Mouse (Mus musculus) kidney, embryonic 15.5 days (tissue): ENCODE measurements around the gene Tlcd1. TPM values are rescaled to one million over a fixed set of nuclear protein-coding genes. Genes with fewer than 3 reads are reported as not detected.
A peak's percentile ranks its signal among the peaks of the same experiment; 100 is the strongest.
"Not testable (repeated sequence)": the region's sequence is repeated elsewhere in the genome, so short reads cannot be mapped to it uniquely, and the experiment has no call there.

Experiments used
- ATAC-seq: fragments of 200-750 bp; cut with Nextera tagmentation; replicated peaks from 2 replicates; pipeline ENCODE4 v1.8.0; 2017; ENCODE audit warnings: moderate TSS enrichment; ENCODE audit not compliant: low FRiP score
- H3K27ac ChIP-seq: fragments of 300-500 bp; sonication (generic); 2 replicates; pipeline ENCODE4 v1.5.1; 2015; ENCODE audit warnings: mild to moderate bottlenecking, inconsistent platforms
- H3K27me3 ChIP-seq: fragments of 300-500 bp; sonication (generic); 2 replicates; pipeline ENCODE4 v1.6.1; 2015; ENCODE audit warnings: inconsistent platforms
- H3K36me3 ChIP-seq: fragments of 300-500 bp; sonication (generic); 2 replicates; pipeline ENCODE4 v1.6.1; 2015; ENCODE audit warnings: inconsistent platforms
- H3K4me1 ChIP-seq: fragments of 300-500 bp; sonication (generic); 2 replicates; pipeline ENCODE4 v1.6.1; 2015; ENCODE audit warnings: inconsistent platforms
- H3K4me2 ChIP-seq: fragments of 300-500 bp; sonication (generic); 2 replicates; pipeline ENCODE4 v1.6.1; 2015; ENCODE audit warnings: moderate library complexity, mild to moderate bottlenecking, inconsistent platforms
- H3K4me3 ChIP-seq: fragments of 300-500 bp; sonication (generic); replicated peaks from 2 replicates; pipeline ENCODE4 v1.5.1; 2015; ENCODE audit warnings: mild to moderate bottlenecking, inconsistent platforms
- H3K9ac ChIP-seq: fragments of 300-500 bp; sonication (generic); 2 replicates; pipeline ENCODE4 v1.6.1; 2015; ENCODE audit warnings: mild to moderate bottlenecking, inconsistent platforms
- H3K9me3 ChIP-seq: fragments of 300-500 bp; sonication (generic); replicated peaks from 2 replicates; pipeline ENCODE4 v1.6.1; 2016; ENCODE audit warnings: inconsistent platforms
- WGBS: fragments of 180-500 bp; shearing (Covaris S2); methylation state at CpG from one replicate; pipeline ENCODE4 v1.1.7; 2015; ENCODE audit warnings: mixed read lengths; 5-methylcytosine and 5-hydroxymethylcytosine counted together
- polyA plus RNA-seq: library from polyadenylated mRNA; unstranded; fragments of >200 nt; fragmentation: Nextera tagmentation; extraction: Ambion mirVana; gene quantifications from 2 replicates; pipeline ENCODE4 v1.2.1, GENCODE M21; 2015

The Tlcd1 gene
- polyA plus RNA-seq, result 28.7 and 31.8 TPM in 2 replicates

- WGBS, result 1% methylated on average over 32 of the region's 32 CpGs
- peak; percentile 27 for ATAC-seq
- H3K27me3 ChIP-seq, result no peaks in the 10 kb centered on the region
- H3K4me2 ChIP-seq, result peak within 1 kb of the TSS; percentile 94
- H3K4me1 ChIP-seq, result peaks cover 63% of the 10 kb centered on the region
- H3K27ac ChIP-seq, result peak within 1 kb of the TSS; percentile 99
- H3K9ac ChIP-seq, result peak within 1 kb of the TSS; percentile 81
- no peaks in the 10 kb centered on the region for H3K9me3 ChIP-seq
- H3K36me3 ChIP-seq, result peaks cover 32% of the 10 kb centered on the region
- peak within 1 kb of the TSS; percentile 66 for H3K4me3 ChIP-seq
Observed at GRCm38 (mm10) chr11:78176402-78176862, at the start of gene Tlcd1, which contains the start of gene Nek8. TSS of gene Tlcd1 (plus strand) at chr11:78176711. TSS of gene Nek8 (minus strand) at chr11:78176675.

GRCm38 (mm10) chr11:78126739-78127138, 49.8 kb upstream of the Tlcd1 start:
- Histone ChIP-seq H3K4me3 (no peak overlapping the region), H3K4me1 (peaks cover 23% of the 10 kb centered on the region), H3K36me3 (no peaks in the 10 kb centered on the region), H3K27ac (no peak overlapping the region), H3K4me2 (no peak overlapping the region), H3K9me3 (no peaks in the 10 kb centered on the region), H3K27me3 (no peaks in the 10 kb centered on the region), H3K9ac (no peak overlapping the region)
- ATAC-seq, result no peak
- 67% methylated on average over 4 of the region's 4 CpGs for WGBS

GRCm38 (mm10) chr11:78129458-78129857, 47.1 kb upstream of the Tlcd1 start:
- H3K9me3 ChIP-seq, result no peaks in the 10 kb centered on the region
- H3K27me3 ChIP-seq, result no peaks in the 10 kb centered on the region

GRCm38 (mm10) chr11:78133915-78134314, 42.6 kb upstream of the Tlcd1 start:
- H3K4me3 ChIP-seq, result no peak overlapping the region
- no peak for ATAC-seq

More at GRCm38 (mm10) chr11:78129458-78129857, 47.1 kb upstream of the Tlcd1 start:
- H3K27ac ChIP-seq, result no peak overlapping the region
- H3K9ac ChIP-seq, result no peak overlapping the region
- H3K4me2 ChIP-seq, result no peak overlapping the region
- peaks cover 23% of the 10 kb centered on the region for H3K4me1 ChIP-seq
- no peak overlapping the region for H3K4me3 ChIP-seq
- H3K36me3 ChIP-seq, result no peaks in the 10 kb centered on the region
- WGBS, result 60% methylated on average over 8 of the region's 8 CpGs
- no peak for ATAC-seq

GRCm38 (mm10) chr11:78134344-78134743, 42.2 kb upstream of the Tlcd1 start:
- no peak overlapping the region for H3K4me3 ChIP-seq
- no peak for ATAC-seq
- WGBS, result 74% methylated on average over 3 of the region's 3 CpGs
- no peak overlapping the region for H3K27ac ChIP-seq
- H3K9me3 ChIP-seq, result no peaks in the 10 kb centered on the region
- H3K4me2 ChIP-seq, result no peak overlapping the region
- no peaks in the 10 kb centered on the region for H3K4me1 ChIP-seq
- H3K27me3 ChIP-seq, result no peaks in the 10 kb centered on the region
- H3K9ac ChIP-seq, result no peak overlapping the region
- no peaks in the 10 kb centered on the region for H3K36me3 ChIP-seq

More at GRCm38 (mm10) chr11:78133915-78134314, 42.6 kb upstream of the Tlcd1 start:
- H3K9me3 ChIP-seq, result no peaks in the 10 kb centered on the region
- WGBS, result 87% methylated on average over 6 of the region's 6 CpGs
- no peaks in the 10 kb centered on the region for H3K36me3 ChIP-seq
- H3K4me1 ChIP-seq, result no peaks in the 10 kb centered on the region
- no peak overlapping the region for H3K9ac ChIP-seq
- no peak overlapping the region for H3K4me2 ChIP-seq
- no peak overlapping the region for H3K27ac ChIP-seq
- no peaks in the 10 kb centered on the region for H3K27me3 ChIP-seq

GRCm38 (mm10) chr11:78135314-78135713, 41.2 kb upstream of the Tlcd1 start:
- not testable (repeated sequence) for H3K9ac ChIP-seq, H3K9me3 ChIP-seq, H3K4me1 ChIP-seq, H3K4me3 ChIP-seq, H3K27me3 ChIP-seq, ATAC-seq, H3K36me3 ChIP-seq, H3K27ac ChIP-seq, H3K4me2 ChIP-seq
- 69% methylated on average over 7 of the region's 7 CpGs for WGBS

- Histone ChIP-seq H3K4me1 (no peaks in the 10 kb centered on the region), H3K9me3 (no peaks in the 10 kb centered on the region), H3K27me3 (no peaks in the 10 kb centered on the region), H3K36me3 (no peaks in the 10 kb centered on the region), H3K9ac (no peak overlapping the region), H3K4me2 (no peak overlapping the region), H3K27ac (no peak overlapping the region), H3K4me3 (no peak overlapping the region)
- no peak for ATAC-seq
- WGBS, result 95% methylated on average over 1 of the region's 1 CpGs
Observed at GRCm38 (mm10) chr11:78136132-78136531, 40.4 kb upstream of the Tlcd1 start.

- no peaks in the 10 kb centered on the region for H3K36me3 ChIP-seq
- H3K4me2 ChIP-seq, result no peak overlapping the region
- H3K4me3 ChIP-seq, result no peak overlapping the region
- no peaks in the 10 kb centered on the region for H3K4me1 ChIP-seq
- no peak overlapping the region for H3K9ac ChIP-seq
- ATAC-seq, result no peak
- no peaks in the 10 kb centered on the region for H3K27me3 ChIP-seq
- H3K9me3 ChIP-seq, result no peaks in the 10 kb centered on the region
- H3K27ac ChIP-seq, result no peak overlapping the region
- 85% methylated on average over 4 of the region's 4 CpGs for WGBS
Observed at GRCm38 (mm10) chr11:78137584-78137983, 38.9 kb upstream of the Tlcd1 start.

GRCm38 (mm10) chr11:78138023-78138422, 38.5 kb upstream of the Tlcd1 start:
- Histone ChIP-seq H3K4me1 (no peaks in the 10 kb centered on the region), H3K9ac (no peak overlapping the region), H3K36me3 (peaks cover 2% of the 10 kb centered on the region), H3K27ac (no peak overlapping the region), H3K4me3 (no peak overlapping the region), H3K4me2 (no peak overlapping the region), H3K27me3 (no peaks in the 10 kb centered on the region), H3K9me3 (no peaks in the 10 kb centered on the region)
- ATAC-seq, result no peak
- 89% methylated on average over 3 of the region's 3 CpGs for WGBS

GRCm38 (mm10) chr11:78140665-78141064, 35.8 kb upstream of the Tlcd1 start:
- Histone ChIP-seq H3K36me3 (peaks cover 29% of the 10 kb centered on the region), H3K4me2 (no peak overlapping the region), H3K27me3 (no peaks in the 10 kb centered on the region), H3K9ac (no peak overlapping the region), H3K4me1 (no peaks in the 10 kb centered on the region), H3K9me3 (no peaks in the 10 kb centered on the region), H3K27ac (no peak overlapping the region), H3K4me3 (no peak overlapping the region)
- no peak for ATAC-seq
- 78% methylated on average over 5 of the region's 5 CpGs for WGBS

- no peak overlapping the region for H3K4me3 ChIP-seq
- peaks cover 54% of the 10 kb centered on the region for H3K36me3 ChIP-seq
- no peak overlapping the region for H3K9ac ChIP-seq
- WGBS, result 91% methylated on average over 2 of the region's 2 CpGs
- no peaks in the 10 kb centered on the region for H3K27me3 ChIP-seq
- no peak overlapping the region for H3K27ac ChIP-seq
- no peak overlapping the region for H3K4me2 ChIP-seq
- H3K9me3 ChIP-seq, result no peaks in the 10 kb centered on the region
- ATAC-seq, result no peak
- H3K4me1 ChIP-seq, result no peaks in the 10 kb centered on the region
Observed at GRCm38 (mm10) chr11:78143520-78143919, 33.0 kb upstream of the Tlcd1 start.

- H3K4me3 ChIP-seq, result no peak overlapping the region
- H3K27me3 ChIP-seq, result no peaks in the 10 kb centered on the region
- H3K9me3 ChIP-seq, result no peaks in the 10 kb centered on the region
- 85% methylated on average over 5 of the region's 5 CpGs for WGBS
- H3K4me1 ChIP-seq, result no peaks in the 10 kb centered on the region
- no peak for ATAC-seq
- no peak overlapping the region for H3K9ac ChIP-seq
- H3K4me2 ChIP-seq, result no peak overlapping the region
- H3K27ac ChIP-seq, result no peak overlapping the region
- H3K36me3 ChIP-seq, result peaks cover 79% of the 10 kb centered on the region
Observed at GRCm38 (mm10) chr11:78146168-78146567, 30.3 kb upstream of the Tlcd1 start.
